Mouse (Mus musculus) ES-E14 (cell line): ENCODE results near the gene Enpp6.

Experiments
- CHD2 ChIP-seq: IDR thresholded peaks from 2 replicates; pipeline ENCODE4 v1.6.1; 2014; ENCODE audit warnings: mild to moderate bottlenecking, low read depth, low read length, inconsistent platforms
- HCFC1 ChIP-seq: IDR thresholded peaks from 2 replicates; pipeline ENCODE4 v1.6.1; 2012; ENCODE audit warnings: low read length, inconsistent platforms, borderline replicate concordance; ENCODE audit not compliant: insufficient read depth
- MAFK ChIP-seq: IDR thresholded peaks from 2 replicates; pipeline ENCODE4 v1.6.1; 2014; ENCODE audit warnings: mild to moderate bottlenecking, low read depth, low read length, inconsistent platforms; ENCODE audit not compliant: insufficient read depth
- ZC3H11A ChIP-seq: IDR thresholded peaks from 2 replicates; pipeline ENCODE4 v1.6.1; 2012; ENCODE audit warnings: low read depth, mild to moderate bottlenecking, inconsistent platforms, low read length, borderline replicate concordance
- ZNF384 ChIP-seq: IDR thresholded peaks from 2 replicates; pipeline ENCODE4 v1.6.1; 2012; ENCODE audit warnings: low read depth, low read length, inconsistent platforms

DNA sequence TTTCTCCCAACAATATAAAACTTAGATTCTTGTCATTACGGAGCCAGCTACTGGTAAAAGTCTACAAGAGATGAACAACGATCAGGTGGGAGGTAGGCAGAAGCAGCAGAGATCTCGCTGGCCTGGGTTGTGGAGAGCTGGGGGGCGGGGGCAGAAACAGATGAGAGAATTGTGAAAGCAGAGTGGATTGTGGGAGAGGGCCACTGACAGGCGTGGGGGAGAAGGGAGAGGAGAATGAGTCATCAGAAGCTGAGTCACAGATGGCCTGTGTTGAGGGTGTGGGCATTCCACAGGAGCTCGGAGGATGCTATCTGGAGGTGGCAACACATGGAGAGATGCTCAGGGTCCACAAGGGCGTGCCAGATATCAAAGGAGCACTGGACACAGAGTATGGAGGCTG, 45.4 kb downstream of the Enpp6 start:
- TF ChIP-seq ZC3H11A (no peak), CHD2 (no peak), MAFK (no peak), ZNF384 (no peak), HCFC1 (no peak)
